Mouse (Mus musculus) MEL (cell line): Measurements from ENCODE around the gene Ngb.

Source experiments
- CTCF ChIP-seq, 3 experiments: IDR thresholded peaks in 2 of 3; conservative IDR thresholded peaks in 1 of 3; 2 replicates each; pipeline ENCODE4 v1.5.1; 2011 to 2012; ENCODE audit warnings: low read length in 3 of 3, low read depth in 2 of 3, mild to moderate bottlenecking in 2 of 3, improper control_type of control experiment in 1 of 3, inconsistent platforms in 1 of 3, mixed read lengths in 1 of 3, moderate library complexity in 1 of 3; ENCODE audit not compliant: control insufficient read depth in 1 of 3, insufficient read depth in 1 of 3, poor library complexity in 1 of 3, severe bottlenecking in 1 of 3
- EP300 ChIP-seq, 2 experiments: IDR thresholded peaks; 2 replicates each; pipeline ENCODE4 v1.6.1; 2011; ENCODE audit warnings: improper control_type of control experiment in 2 of 2, low read length in 2 of 2, low read depth in 1 of 2, mild to moderate bottlenecking in 1 of 2
- USF1 ChIP-seq: IDR thresholded peaks from 2 replicates; pipeline ENCODE4 v1.6.1; 2014; ENCODE audit warnings: low read depth, mild to moderate bottlenecking, inconsistent platforms, low read length, improper control_type of control experiment, moderate library complexity

GRCm38 (mm10) chr12:87149471-87149870 lies 47.1 kb upstream of the Ngb start:
- TF ChIP-seq EP300 (IDR thresholded peaks at IDR 0.05; ENCODE audit: low read depth in 1 of 2, low read length in 2 of 2) (no peak), USF1 (no peak), CTCF (IDR thresholded peaks at IDR 0.05 in 2 of 3, conservative IDR thresholded peaks at IDR 0.05 in 1 of 3; ENCODE audit: control insufficient read depth in 1 of 3, insufficient read depth in 1 of 3, low read depth in 2 of 3, low read length in 3 of 3, poor library complexity in 1 of 3, severe bottlenecking in 1 of 3) (no peak)
